Comparison of ENCODE assay signal across 16 mouse cellular contexts in genomic region chr16:45392246-45392645, GRCm38 (mm10).
"Had no signal": no experiment of that assay in that cellular context is flagged by ENCODE, and none has a peak within 500 bp of the region (broad histone marks: within the 10 kb centered on the region; RNA-seq: fewer than 3 reads in every experiment).

No protein-coding gene starts in this region.

- H3K4me2 ChIP-seq: neural tube, embryonic 12.5 days; neural tube, embryonic 13.5 days; neural tube, embryonic 15.5 days; stomach, embryonic 15.5 days had no signal

- H3K9ac ChIP-seq: neural tube, embryonic 12.5 days; neural tube, embryonic 13.5 days; neural tube, embryonic 15.5 days; stomach, embryonic 15.5 days had no signal

- H3K27me3 ChIP-seq: neural tube, embryonic 12.5 days; neural tube, embryonic 13.5 days; neural tube, embryonic 15.5 days; stomach, embryonic 15.5 days had no signal

- H3K9me3 ChIP-seq: neural tube, embryonic 12.5 days; neural tube, embryonic 13.5 days; neural tube, embryonic 15.5 days; stomach, embryonic 15.5 days had no signal

- DNase-seq: right cerebral cortex, adult 18-20 months; right cerebral cortex, postnatal 14 days; right cerebral cortex, postnatal 25 days; right cerebral cortex, postnatal 4 days; spleen, adult 18-20 months; thymus, adult 18-20 months; thymus, adult 2 months; thymus, postnatal 14 days; thymus, postnatal 25 days; thymus, postnatal 36 days; thymus, postnatal 4 days had no signal

- H3K4me3 ChIP-seq: neural tube, embryonic 12.5 days; neural tube, embryonic 13.5 days; neural tube, embryonic 15.5 days; stomach, embryonic 15.5 days had no signal

- H3K4me1 ChIP-seq: neural tube, embryonic 12.5 days; neural tube, embryonic 13.5 days; neural tube, embryonic 15.5 days; stomach, embryonic 15.5 days had no signal

- H3K27ac ChIP-seq: neural tube, embryonic 12.5 days; neural tube, embryonic 13.5 days; neural tube, embryonic 15.5 days; stomach, embryonic 15.5 days; stomach, postnatal 0 days had no signal
